In the genomic region with DNA sequence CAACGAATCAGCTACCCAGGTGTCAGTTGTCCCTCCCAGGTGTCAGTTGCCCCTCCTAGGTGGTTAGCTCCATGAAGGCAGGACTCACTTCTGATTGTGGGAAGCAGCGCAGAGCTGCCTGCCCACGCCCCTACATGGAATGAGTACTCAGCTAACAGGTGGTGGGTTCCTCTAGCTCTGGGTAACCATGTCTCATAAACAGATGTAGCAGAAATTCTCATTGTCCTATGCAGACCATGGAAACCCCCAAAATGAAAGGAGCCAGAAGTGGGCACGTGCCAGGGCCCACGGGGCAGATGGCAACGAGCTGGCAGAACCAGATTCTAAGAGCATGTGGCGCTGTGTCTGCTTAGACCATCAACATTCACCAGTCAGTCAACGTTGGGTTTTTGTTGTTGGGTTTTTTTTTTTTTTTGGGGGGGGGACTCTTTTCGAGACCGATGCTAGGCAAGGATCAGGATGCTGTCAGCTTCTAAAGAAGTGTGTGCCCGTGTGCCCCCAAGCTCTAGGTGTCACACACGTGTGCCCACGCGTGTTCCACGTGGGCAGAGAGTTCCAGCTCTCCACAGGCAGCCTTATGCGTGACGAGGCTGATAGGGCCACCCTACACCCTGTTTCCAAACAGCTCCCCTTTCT, we compare ENCODE assay signal across 8 mouse cellular contexts. TPM values are rescaled to one million over a fixed set of nuclear protein-coding genes. Genes with fewer than 3 reads are reported as not detected.
DNase-seq lines count a peak whose midpoint lies in the region; ATAC-seq and TF ChIP-seq lines count a peak whose summit lies in the region.

No protein-coding gene starts in this region.

- peak overlapping the region; percentile 79 for H3K27ac ChIP-seq in heart, embryonic 13.5 days (replicated peaks)
- H3K27ac ChIP-seq in MEL (ENCODE audit: control insufficient read depth, low read depth, low read length) = peak overlapping the region; percentile 92
- peak overlapping the region; percentile 84 for H3K27ac ChIP-seq in forebrain, embryonic 13.5 days
- peak overlapping the region; percentile 83 for H3K27ac ChIP-seq in left cerebral cortex, adult 2 months

- DNase-seq in heart, adult 18-20 months = no peak
- DNase-seq in MEL (ENCODE audit: low read depth, low spot score) = peak; percentile 70
- DNase-seq in left cerebral cortex, adult 2 months (ENCODE audit: extremely low spot score in 1 of 2, low spot score in 2 of 2) = no peak
- DNase-seq in right cerebral cortex, postnatal 25 days = peak; percentile 53
- DNase-seq in gastrocnemius, postnatal 36 days = no peak
- no peak for DNase-seq in urinary bladder, postnatal 36 days (ENCODE audit: low spot score in 2 of 2)

- H3K27me3 ChIP-seq in heart, embryonic 13.5 days (replicated peaks) = peaks cover 40% of the 10 kb centered on the region
- H3K27me3 ChIP-seq in MEL (ENCODE audit: control insufficient read depth in 1 of 2, insufficient read depth in 2 of 2, low read length in 2 of 2) = peaks cover 0 to 2% of the 10 kb centered on the region in 2 experiments; a peak in 1 of 4 replicates
- peaks cover 21% of the 10 kb centered on the region for H3K27me3 ChIP-seq in forebrain, embryonic 13.5 days

- TF ChIP-seq CTCF in MEL (IDR thresholded peaks at IDR 0.05 in 2 of 3, conservative IDR thresholded peaks at IDR 0.05 in 1 of 3; ENCODE audit: control insufficient read depth in 1 of 3, insufficient read depth in 1 of 3, low read depth in 2 of 3, low read length in 3 of 3, poor library complexity in 1 of 3, severe bottlenecking in 1 of 3) = no peak
- no peak for TF ChIP-seq CTCF in left cerebral cortex, adult 2 months (IDR thresholded peaks at IDR 0.05)

- intact Hi-C loops in left cerebral cortex, adult 2 months (cut with DNase I) = no loop called here
- intact Hi-C loops in gastrocnemius, postnatal 36 days (cut with DNase I) = no loop called here

- no peaks in the 10 kb centered on the region for H3K36me3 ChIP-seq in heart, embryonic 13.5 days
- H3K36me3 ChIP-seq in MEL (ENCODE audit: control insufficient read depth in 1 of 2, insufficient read depth in 2 of 2, low read length in 2 of 2) = peaks cover 0 to 31% of the 10 kb centered on the region in 2 experiments; a peak in 2 of 4 replicates
- no peaks in the 10 kb centered on the region for H3K36me3 ChIP-seq in forebrain, embryonic 13.5 days (ENCODE audit: poor library complexity, severe bottlenecking)

- WGBS in heart, embryonic 13.5 days = 4% methylated on average over 17 of the region's 17 CpGs
- WGBS in forebrain, embryonic 13.5 days = 4% methylated on average over 17 of the region's 17 CpGs

- TF ChIP-seq RAD21 in MEL (IDR thresholded peaks at IDR 0.05; ENCODE audit: low read depth, low read length) = no peak

- no peak for TF ChIP-seq EP300 in MEL (IDR thresholded peaks at IDR 0.05; ENCODE audit: low read depth in 1 of 2, low read length in 2 of 2)

- ATAC-seq in heart, embryonic 13.5 days (ENCODE audit: extremely low read depth, insufficient number of reproducible peaks, low FRiP score, low TSS enrichment) = no peak
- ATAC-seq in forebrain, embryonic 13.5 days = peak; percentile 34; the same call in 1 of the 2 replicates

- peaks cover 43% of the 10 kb centered on the region for H3K4me1 ChIP-seq in heart, embryonic 13.5 days
- H3K4me1 ChIP-seq in MEL (ENCODE audit: control insufficient read depth in 1 of 2, insufficient read depth in 2 of 2, low read length in 2 of 2) = peaks cover 13 to 43% of the 10 kb centered on the region in 2 experiments
- peaks cover 42% of the 10 kb centered on the region for H3K4me1 ChIP-seq in forebrain, embryonic 13.5 days

- H3K4me3 ChIP-seq in heart, embryonic 13.5 days = peak overlapping the region; percentile 47
- H3K4me3 ChIP-seq in MEL (ENCODE audit: control insufficient read depth in 1 of 2, insufficient read depth in 1 of 2, low read depth in 2 of 2, low read length in 2 of 2) = peak overlapping the region; percentile 45 to 51
- peak overlapping the region; percentile 42 for H3K4me3 ChIP-seq in forebrain, embryonic 13.5 days
- peak overlapping the region; percentile 48 for H3K4me3 ChIP-seq in left cerebral cortex, adult 2 months

- H3K4me2 ChIP-seq in heart, embryonic 13.5 days = peak overlapping the region; percentile 82
- peak overlapping the region; percentile 73 for H3K4me2 ChIP-seq in forebrain, embryonic 13.5 days

- peak overlapping the region; percentile 74 for H3K9ac ChIP-seq in heart, embryonic 13.5 days
- peak overlapping the region; percentile 75 for H3K9ac ChIP-seq in MEL (ENCODE audit: control insufficient read depth, low read depth, low read length, poor library complexity, severe bottlenecking)
- H3K9ac ChIP-seq in forebrain, embryonic 13.5 days = peak overlapping the region; percentile 66

- TF ChIP-seq POLR2A in MEL (IDR thresholded peaks at IDR 0.05; ENCODE audit: control insufficient read depth in 1 of 2, insufficient read depth in 1 of 2, low read depth in 1 of 2, low read length in 2 of 2, poor library complexity in 1 of 2) = no peak

- peaks cover 2% of the 10 kb centered on the region; the same call in 1 of the 2 replicates for H3K79me2 ChIP-seq in MEL (ENCODE audit: control insufficient read depth, insufficient read depth, low read length, poor library complexity)

- H3K9me3 ChIP-seq in heart, embryonic 13.5 days = no peaks in the 10 kb centered on the region
- H3K9me3 ChIP-seq in MEL (replicated peaks; ENCODE audit: insufficient read depth, low read length) = no peaks in the 10 kb centered on the region
- no peaks in the 10 kb centered on the region for H3K9me3 ChIP-seq in forebrain, embryonic 13.5 days (replicated peaks)

TF ChIP-seq in MEL, 35 proteins besides CTCF, POLR2A, EP300 and RAD21 (continues in another document):
- TF ChIP-seq BHLHE40 (IDR thresholded peaks at IDR 0.05; ENCODE audit: borderline replicate concordance, low read depth, low read length) (peak; percentile 93), TBP (IDR thresholded peaks at IDR 0.05; ENCODE audit: low read depth, low read length) (no peak), SMC3 (IDR thresholded peaks at IDR 0.05; ENCODE audit: low read depth, low read length) (no peak), MAX (IDR thresholded peaks at IDR 0.05; ENCODE audit: low read length) (peak; percentile 87), USF2 (IDR thresholded peaks at IDR 0.05; ENCODE audit: borderline replicate concordance in 1 of 2, insufficient read depth in 1 of 2, low read depth in 1 of 2, low read length in 2 of 2) (0 out of 4 replicates have a peak, but pooled peaks of 1 of the 2 experiments have one; percentile 1), ZNF384 (IDR thresholded peaks at IDR 0.05; ENCODE audit: low read depth, low read length) (peak; percentile 76), MYC (IDR thresholded peaks at IDR 0.05; ENCODE audit: low read depth, low read length) (peak; percentile 87; the same call in 1 of the 2 replicates)

RNA-seq across cellular contexts. Expression of gene Asic1, which starts 6.1 kb away (rescaled TPM):
- 1.6 and 1.8 TPM in 2 replicates for polyA plus RNA-seq in heart, embryonic 13.5 days (2015; fragmentation: Nextera tagmentation; extraction: Ambion mirVana)
- under 1 TPM in 1 of 2 experiments, not detected in 1; 0.49 TPM for total RNA-seq in heart, adult 18-20 months (2021)
- total RNA-seq in MEL (2012; rRNA removed) = 0.08 TPM in 1 of 2 replicates, not detected in the other
- 1 to 10 TPM in 1 of 2 experiments, not detected in 1; 1.0 TPM for polyA plus RNA-seq in MEL (2012; ENCODE audit: insufficient read depth in 1 of 2, insufficient read length in 2 of 2, low read depth in 1 of 2, low replicate concordance in 2 of 2, missing spikeins in 1 of 2)
- 15.1 and 17.0 TPM in 2 replicates for polyA plus RNA-seq in forebrain, embryonic 13.5 days (2015; fragmentation: Nextera tagmentation; extraction: Ambion mirVana)
- 10 to 100 TPM; 66.7 to 81.0 TPM for total RNA-seq in left cerebral cortex, adult 2 months (2021)
- total RNA-seq in gastrocnemius, postnatal 36 days (2021) = under 1 TPM; 0.10 TPM

RNA-seq across cellular contexts. Expression of gene Racgap1, which starts 12.6 kb away (rescaled TPM):
- 119 and 125 TPM in 2 replicates for polyA plus RNA-seq in heart, embryonic 13.5 days (2015; fragmentation: Nextera tagmentation; extraction: Ambion mirVana)
- 1 to 10 TPM in 1 of 2 experiments, under 1 TPM in 1; 0.82 to 1.6 TPM for total RNA-seq in heart, adult 18-20 months (2021)
- total RNA-seq in MEL (2012; rRNA removed) = 126 and 136 TPM in 2 replicates
- polyA plus RNA-seq in MEL (2012; ENCODE audit: insufficient read depth in 1 of 2, insufficient read length in 2 of 2, low read depth in 1 of 2, low replicate concordance in 2 of 2, missing spikeins in 1 of 2) = 100 to 1,000 TPM; 149 to 367 TPM
- 182 and 189 TPM in 2 replicates for polyA plus RNA-seq in forebrain, embryonic 13.5 days (2015; fragmentation: Nextera tagmentation; extraction: Ambion mirVana)
- total RNA-seq in left cerebral cortex, adult 2 months (2021) = 10 to 100 TPM in 1 of 2 experiments, 1 to 10 TPM in 1; 8.0 to 10.6 TPM
- total RNA-seq in gastrocnemius, postnatal 36 days (2021) = 1 to 10 TPM; 1.9 to 2.4 TPM

RNA-seq across cellular contexts. Expression of gene Smarcd1, which starts 37.8 kb away (rescaled TPM):
- polyA plus RNA-seq in heart, embryonic 13.5 days (2015; fragmentation: Nextera tagmentation; extraction: Ambion mirVana) = 22.1 and 22.3 TPM in 2 replicates
- total RNA-seq in heart, adult 18-20 months (2021) = 10 to 100 TPM; 18.6 to 19.0 TPM
- 19.5 and 20.1 TPM in 2 replicates for total RNA-seq in MEL (2012; rRNA removed)
- 100 to 1,000 TPM in 1 of 2 experiments, 10 to 100 TPM in 1; 72.5 to 247 TPM for polyA plus RNA-seq in MEL (2012; ENCODE audit: insufficient read depth in 1 of 2, insufficient read length in 2 of 2, low read depth in 1 of 2, low replicate concordance in 2 of 2, missing spikeins in 1 of 2)
- 118 and 130 TPM in 2 replicates for polyA plus RNA-seq in forebrain, embryonic 13.5 days (2015; fragmentation: Nextera tagmentation; extraction: Ambion mirVana)
- total RNA-seq in left cerebral cortex, adult 2 months (2021) = 100 to 1,000 TPM; 157 to 163 TPM
- total RNA-seq in gastrocnemius, postnatal 36 days (2021) = 1 to 10 TPM; 5.5 to 6.1 TPM

RNA-seq across cellular contexts. Expression of gene Gm17349, which starts 41.2 kb away (rescaled TPM):
- polyA plus RNA-seq in heart, embryonic 13.5 days (2015; fragmentation: Nextera tagmentation; extraction: Ambion mirVana) = not detected in 2 replicates
- 1 to 10 TPM; 2.4 to 4.3 TPM for total RNA-seq in heart, adult 18-20 months (2021)
- 1.7 and 2.1 TPM in 2 replicates for total RNA-seq in MEL (2012; rRNA removed)
- not detected for polyA plus RNA-seq in MEL (2012; ENCODE audit: insufficient read depth in 1 of 2, insufficient read length in 2 of 2, low read depth in 1 of 2, low replicate concordance in 2 of 2, missing spikeins in 1 of 2)
- not detected in 2 replicates for polyA plus RNA-seq in forebrain, embryonic 13.5 days (2015; fragmentation: Nextera tagmentation; extraction: Ambion mirVana)
- 10 to 100 TPM in 1 of 2 experiments, 1 to 10 TPM in 1; 5.3 to 11.7 TPM for total RNA-seq in left cerebral cortex, adult 2 months (2021)
- 1 to 10 TPM in 1 of 2 experiments, not detected in 1; 1.2 TPM for total RNA-seq in gastrocnemius, postnatal 36 days (2021)

RNA-seq across cellular contexts. Expression of gene Gpd1, which starts 53.2 kb away (rescaled TPM):
- polyA plus RNA-seq in heart, embryonic 13.5 days (2015; fragmentation: Nextera tagmentation; extraction: Ambion mirVana) = 1.3 and 1.8 TPM in 2 replicates
- 100 to 1,000 TPM in 1 of 2 experiments, 10 to 100 TPM in 1; 53.9 to 160 TPM for total RNA-seq in heart, adult 18-20 months (2021)
- 0.13 and 0.23 TPM in 2 replicates for total RNA-seq in MEL (2012; rRNA removed)
- polyA plus RNA-seq in MEL (2012; ENCODE audit: insufficient read depth in 1 of 2, insufficient read length in 2 of 2, low read depth in 1 of 2, low replicate concordance in 2 of 2, missing spikeins in 1 of 2) = under 1 TPM in 1 of 2 experiments, not detected in 1; 0.52 TPM
- polyA plus RNA-seq in forebrain, embryonic 13.5 days (2015; fragmentation: Nextera tagmentation; extraction: Ambion mirVana) = 1.2 and 1.3 TPM in 2 replicates
- 100 to 1,000 TPM in 1 of 2 experiments, 10 to 100 TPM in 1; 90.7 to 100 TPM for total RNA-seq in left cerebral cortex, adult 2 months (2021)
- total RNA-seq in gastrocnemius, postnatal 36 days (2021) = 100 to 1,000 TPM; 569 to 657 TPM

Comparison
In these comparisons a context has a peak if more than half of its experiments do, and no peak if none do; other contexts are left out.
1. DNase-seq: peak in MEL (single experiment) and right cerebral cortex, postnatal 25 days (single experiment); none in heart, adult 18-20 months (0 of 2), left cerebral cortex, adult 2 months (0 of 2), gastrocnemius, postnatal 36 days (0 of 2) and urinary bladder, postnatal 36 days (0 of 2).
2. RNA of gene Asic1, which starts 6.1 kb away (total RNA-seq): 66.7 to 81.0 TPM in left cerebral cortex, adult 2 months; 0.49 TPM in heart, adult 18-20 months, 0.10 TPM in gastrocnemius, postnatal 36 days and 0.08 TPM in MEL; every median in the first group is over 10 times any median in the second.
3. RNA of gene Racgap1, which starts 12.6 kb away (total RNA-seq): 126 to 136 TPM in MEL; 8.0 to 10.6 TPM in left cerebral cortex, adult 2 months, 1.9 to 2.4 TPM in gastrocnemius, postnatal 36 days and 0.82 to 1.6 TPM in heart, adult 18-20 months; every median in the first group is over 10 times any median in the second.
4. Peak in every context shown above with its lines, with median percentiles within 50 percentile points of each other: H3K27ac ChIP-seq, H3K4me3 ChIP-seq and H3K9ac ChIP-seq.